Comparison of ENCODE assay signal across 17 mouse cellular contexts in the genomic region with DNA sequence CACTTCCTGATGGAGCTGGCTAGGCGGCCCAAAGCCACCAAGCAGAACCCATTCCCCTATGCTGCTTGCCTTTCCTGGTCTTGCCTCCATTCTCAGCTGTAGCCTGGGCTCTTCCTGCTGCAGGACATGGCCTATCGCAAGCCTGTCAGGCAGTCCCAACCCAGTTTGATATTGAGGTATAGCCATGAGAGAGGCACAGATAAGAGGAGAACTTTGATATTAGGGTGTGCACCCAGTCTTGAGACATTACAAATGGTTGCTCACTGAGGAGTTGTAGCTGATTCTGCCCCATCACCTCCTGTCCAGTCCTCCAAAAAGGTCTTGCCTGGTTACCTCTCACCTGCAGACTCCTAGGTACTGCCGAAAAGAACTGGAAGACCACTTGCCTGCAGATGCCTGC. TPM values are rescaled to one million over a fixed set of nuclear protein-coding genes. Genes with fewer than 3 reads are reported as not detected.
A peak's percentile ranks its signal among the peaks of the same experiment; 100 is the strongest.
DNase-seq lines count a peak whose midpoint lies in the region; ATAC-seq and TF ChIP-seq lines count a peak whose summit lies in the region.
"Had no signal": no experiment of that assay in that cellular context is flagged by ENCODE, and none has a peak within 500 bp of the region (broad histone marks: within the 10 kb centered on the region; RNA-seq: fewer than 3 reads in every experiment).

No protein-coding gene starts in this region.

- WGBS in liver, embryonic 12.5 days (ENCODE audit: insufficient replicate concordance) = 28% methylated on average over 3 of the region's 3 CpGs
- 50% methylated on average over 3 of the region's 3 CpGs for WGBS in small intestine, adult 2 months
- WGBS in cerebellum, adult 2 months = 92% methylated on average over 3 of the region's 3 CpGs

- TF ChIP-seq RAD21 in MEL (IDR thresholded peaks at IDR 0.05; ENCODE audit: low read depth, low read length) = no peak

- H3K4me1 ChIP-seq in MEL (ENCODE audit: control insufficient read depth in 1 of 2, insufficient read depth in 2 of 2, low read length in 2 of 2) = peaks cover 18 to 49% of the 10 kb centered on the region in 2 experiments
- H3K4me1 ChIP-seq in liver, embryonic 12.5 days = peaks cover 81% of the 10 kb centered on the region
- H3K4me1 ChIP-seq in small intestine, adult 2 months (ENCODE audit: control insufficient read depth, insufficient read depth, insufficient read length, low read length) = peaks cover 21% of the 10 kb centered on the region; the same call in 1 of the 2 replicates
- no peaks in the 10 kb centered on the region for H3K4me1 ChIP-seq in cerebellum, adult 2 months (ENCODE audit: control insufficient read depth, insufficient read depth, low read length)
- H3K4me1 ChIP-seq: neural tube, embryonic 13.5 days had no signal

- peak; percentile 88 for DNase-seq in MEL (ENCODE audit: low read depth, low spot score)
- DNase-seq in adrenal gland, postnatal 4 days (ENCODE audit: low spot score in 2 of 2) = no peak
- no peak for DNase-seq in retina, embryonic 14.5 days (ENCODE audit: low spot score)
- DNase-seq in cerebellum, adult 2 months = no peak
- DNase-seq in lung, postnatal 4 days = no peak
- DNase-seq: adrenal gland, postnatal 25 days; B cell, adult 2 months; cerebellum, adult 11-12 months; gastrocnemius, postnatal 25 days; kidney, adult 8-10 months; right cerebral cortex, adult 18-20 months had no signal

- peak overlapping the region; percentile 58 for H3K9ac ChIP-seq in MEL (ENCODE audit: control insufficient read depth, low read depth, low read length, poor library complexity, severe bottlenecking)
- peak overlapping the region; percentile 70 for H3K9ac ChIP-seq in liver, embryonic 12.5 days
- H3K9ac ChIP-seq: hindbrain, embryonic 14.5 days; neural tube, embryonic 13.5 days had no signal

- TF ChIP-seq EP300 in MEL (IDR thresholded peaks at IDR 0.05; ENCODE audit: low read depth in 1 of 2, low read length in 2 of 2) = peak; percentile 93 to 97

- no peaks in the 10 kb centered on the region for H3K9me3 ChIP-seq in MEL (replicated peaks; ENCODE audit: insufficient read depth, low read length)
- no peaks in the 10 kb centered on the region for H3K9me3 ChIP-seq in liver, embryonic 12.5 days (replicated peaks)
- H3K9me3 ChIP-seq: neural tube, embryonic 13.5 days had no signal

- H3K4me3 ChIP-seq in MEL (ENCODE audit: control insufficient read depth in 1 of 2, insufficient read depth in 1 of 2, low read depth in 2 of 2, low read length in 2 of 2) = peak overlapping the region; percentile 27 to 38
- peak overlapping the region; percentile 55 for H3K4me3 ChIP-seq in liver, embryonic 12.5 days
- H3K4me3 ChIP-seq in small intestine, adult 2 months (ENCODE audit: low read depth, low read length) = no peak overlapping the region
- no peak overlapping the region for H3K4me3 ChIP-seq in cerebellum, adult 2 months (replicated peaks; ENCODE audit: insufficient read depth, low read depth, low read length)
- H3K4me3 ChIP-seq: neural tube, embryonic 13.5 days had no signal

- TF ChIP-seq POLR2A in MEL (IDR thresholded peaks at IDR 0.05; ENCODE audit: control insufficient read depth in 1 of 2, insufficient read depth in 1 of 2, low read depth in 1 of 2, low read length in 2 of 2, poor library complexity in 1 of 2) = peak in 1 of 2 experiments; percentile 57; a peak in 1 of 4 replicates
- no peak for TF ChIP-seq POLR2A in small intestine, adult 2 months (IDR thresholded peaks at IDR 0.05; ENCODE audit: low read depth, low read length)
- no peak for TF ChIP-seq POLR2A in cerebellum, adult 2 months (IDR thresholded peaks at IDR 0.05; ENCODE audit: borderline replicate concordance, insufficient read depth, low read length)

- peak; percentile 68 for ATAC-seq in common myeloid progenitor, adult 5-6 weeks (replicated peaks; ENCODE audit: low read depth, poor library complexity, severe bottlenecking)
- ATAC-seq in liver, embryonic 12.5 days = peak; percentile 95

- peak overlapping the region; percentile 85 for H3K4me2 ChIP-seq in liver, embryonic 12.5 days
- H3K4me2 ChIP-seq: heart, embryonic 11.5 days; hindbrain, embryonic 14.5 days; neural tube, embryonic 13.5 days had no signal

- no peak for TF ChIP-seq CTCF in MEL (IDR thresholded peaks at IDR 0.05 in 2 of 3, conservative IDR thresholded peaks at IDR 0.05 in 1 of 3; ENCODE audit: control insufficient read depth in 1 of 3, insufficient read depth in 1 of 3, low read depth in 2 of 3, low read length in 3 of 3, poor library complexity in 1 of 3, severe bottlenecking in 1 of 3)
- no peak for TF ChIP-seq CTCF in small intestine, adult 2 months (IDR thresholded peaks at IDR 0.05; ENCODE audit: extremely low read depth, insufficient read length, insufficient replicate concordance, low read depth, low read length)
- TF ChIP-seq CTCF in cerebellum, adult 2 months (IDR thresholded peaks at IDR 0.05; ENCODE audit: borderline replicate concordance, insufficient read depth, low read depth, low read length) = no peak

- no peaks in the 10 kb centered on the region for H3K27me3 ChIP-seq in MEL (ENCODE audit: control insufficient read depth in 1 of 2, insufficient read depth in 2 of 2, low read length in 2 of 2)
- H3K27me3 ChIP-seq in liver, embryonic 12.5 days (replicated peaks) = no peaks in the 10 kb centered on the region
- no peaks in the 10 kb centered on the region for H3K27me3 ChIP-seq in small intestine, adult 2 months (ENCODE audit: control insufficient read depth, insufficient read depth, low read length)
- H3K27me3 ChIP-seq in cerebellum, adult 2 months (ENCODE audit: control insufficient read depth, insufficient read depth, low read length) = no peaks in the 10 kb centered on the region
- H3K27me3 ChIP-seq: neural tube, embryonic 13.5 days had no signal

- H3K27ac ChIP-seq in MEL (ENCODE audit: control insufficient read depth, low read depth, low read length) = peak overlapping the region; percentile 94
- peak overlapping the region; percentile 95 for H3K27ac ChIP-seq in liver, embryonic 12.5 days
- peak overlapping the region; percentile 67 for H3K27ac ChIP-seq in small intestine, adult 2 months (ENCODE audit: insufficient read depth, low read depth, low read length)
- no peak overlapping the region for H3K27ac ChIP-seq in cerebellum, adult 2 months (ENCODE audit: insufficient read depth, low read length)
- H3K27ac ChIP-seq: hindbrain, embryonic 14.5 days; neural tube, embryonic 13.5 days had no signal

- H3K79me2 ChIP-seq in MEL (ENCODE audit: control insufficient read depth, insufficient read depth, low read length, poor library complexity) = no peaks in the 10 kb centered on the region

- peaks cover 0 to 43% of the 10 kb centered on the region in 2 experiments; a peak in 2 of 4 replicates for H3K36me3 ChIP-seq in MEL (ENCODE audit: control insufficient read depth in 1 of 2, insufficient read depth in 2 of 2, low read length in 2 of 2)
- H3K36me3 ChIP-seq in liver, embryonic 12.5 days = no peaks in the 10 kb centered on the region
- no peaks in the 10 kb centered on the region for H3K36me3 ChIP-seq in small intestine, adult 2 months (ENCODE audit: control insufficient read depth, insufficient read depth, low read length)
- H3K36me3 ChIP-seq: neural tube, embryonic 13.5 days had no signal

TF ChIP-seq in MEL, 35 proteins besides CTCF, POLR2A, EP300 and RAD21:
- TF ChIP-seq ZC3H11A (IDR thresholded peaks at IDR 0.05; ENCODE audit: low read depth, low read length) = no peak
- TF ChIP-seq MAFK (IDR thresholded peaks at IDR 0.05; ENCODE audit: borderline replicate concordance, low read depth, low read length) = no peak
- TF ChIP-seq MYC (IDR thresholded peaks at IDR 0.05; ENCODE audit: low read depth, low read length) = 0 out of 2 replicates have a peak, but pooled peaks have one; percentile 27
- no peak for TF ChIP-seq MAX (IDR thresholded peaks at IDR 0.05; ENCODE audit: low read length)
- no peak for TF ChIP-seq CHD1 (IDR thresholded peaks at IDR 0.05; ENCODE audit: low read depth, low read length)
- peak; percentile 82 for TF ChIP-seq SIN3A (IDR thresholded peaks at IDR 0.05; ENCODE audit: low read length)
- peak; percentile 89 for TF ChIP-seq ETS1 (IDR thresholded peaks at IDR 0.05; ENCODE audit: low read depth, low read length)
- TF ChIP-seq USF1 (IDR thresholded peaks at IDR 0.05; ENCODE audit: low read depth, low read length) = no peak
- peak; percentile 80 for TF ChIP-seq TBP (IDR thresholded peaks at IDR 0.05; ENCODE audit: low read depth, low read length)
- peak; percentile 98 for TF ChIP-seq GATA1 (IDR thresholded peaks at IDR 0.05; ENCODE audit: low read depth, low read length)
- TF ChIP-seq JUND (IDR thresholded peaks at IDR 0.05; ENCODE audit: low read depth, low read length) = no peak
- peak; percentile 32; the same call in 1 of the 2 replicates for TF ChIP-seq NELFE (IDR thresholded peaks at IDR 0.05; ENCODE audit: low read depth, low read length)
- TF ChIP-seq TAL1 (IDR thresholded peaks at IDR 0.05; ENCODE audit: low read length) = peak; percentile 96
- peak; percentile 98 for TF ChIP-seq TCF12 (IDR thresholded peaks at IDR 0.05; ENCODE audit: low read depth, low read length)
- peak; percentile 80 for TF ChIP-seq RCOR1 (IDR thresholded peaks at IDR 0.05; ENCODE audit: low read depth, low read length)
- peak; percentile 49; the same call in 1 of the 2 replicates for TF ChIP-seq ELF1 (IDR thresholded peaks at IDR 0.05; ENCODE audit: low read depth, low read length)
- TF ChIP-seq MAZ (IDR thresholded peaks at IDR 0.05; ENCODE audit: low read depth, low read length) = no peak

RNA-seq across cellular contexts. Expression of a gene that starts 6.5 kb away (rescaled TPM):
- 591 and 677 TPM in 2 replicates for total RNA-seq in MEL (2012; rRNA removed)
- polyA plus RNA-seq in MEL (2012; ENCODE audit: insufficient read depth in 1 of 2, insufficient read length in 2 of 2, low read depth in 1 of 2, low replicate concordance in 2 of 2, missing spikeins in 1 of 2) = 100 to 1,000 TPM; 639 to 720 TPM
- total RNA-seq in common myeloid progenitor, adult 5-6 weeks (2017) = 383 and 403 TPM in 2 replicates
- polyA plus RNA-seq in liver, embryonic 12.5 days (2016; fragmentation: Nextera tagmentation; extraction: Ambion mirVana) = 587 and 597 TPM in 2 replicates
- polyA plus RNA-seq in small intestine, adult 2 months (2012; rRNA removed) = 35.0 and 113 TPM in 2 replicates
- total RNA-seq in adrenal gland, postnatal 4 days (2021) = 100 to 1,000 TPM; 212 to 228 TPM
- 108 and 115 TPM in 2 replicates for polyA plus RNA-seq in cerebellum, adult 2 months (2012; rRNA removed)

Comparison
In these comparisons a context has a peak if more than half of its experiments do, and no peak if none do; other contexts are left out.
1. H3K4me3 ChIP-seq: peak in MEL (2 of 2) and liver, embryonic 12.5 days (single experiment); none in small intestine, adult 2 months (single experiment) and cerebellum, adult 2 months (single experiment).